Mouse (Mus musculus) midbrain, embryonic 16.5 days (tissue): Measurements from ENCODE around the gene Immt. TPM values are rescaled to one million over a fixed set of nuclear protein-coding genes. Genes with fewer than 3 reads are reported as not detected.

Experiments
- ATAC-seq: fragments of 200-750 bp; cut with Nextera tagmentation; 2 replicates; pipeline ENCODE4 v1.8.0; 2017; ENCODE audit warnings: moderate TSS enrichment
- H3K27ac ChIP-seq: fragments of 300-500 bp; sonication (generic); 2 replicates; pipeline ENCODE4 v1.5.1; 2014; ENCODE audit warnings: mild to moderate bottlenecking, low read length, mixed read lengths
- H3K27me3 ChIP-seq: fragments of 300-500 bp; sonication (generic); 2 replicates; pipeline ENCODE4 v1.6.1; 2014; ENCODE audit warnings: low read depth, low read length, mixed read lengths; ENCODE audit not compliant: control insufficient read depth, insufficient read depth
- H3K36me3 ChIP-seq: fragments of 300-500 bp; sonication (generic); 2 replicates; pipeline ENCODE4 v1.6.1; 2014; ENCODE audit warnings: mild to moderate bottlenecking, low read length, moderate library complexity, mixed read lengths; ENCODE audit not compliant: control insufficient read depth, insufficient read depth
- H3K4me1 ChIP-seq: fragments of 300-500 bp; sonication (generic); 2 replicates; pipeline ENCODE4 v1.6.1; 2014; ENCODE audit warnings: mild to moderate bottlenecking, low read length, mixed read lengths; ENCODE audit not compliant: control insufficient read depth, insufficient read depth
- H3K4me2 ChIP-seq: fragments of 300-500 bp; sonication (generic); 2 replicates; pipeline ENCODE4 v1.6.1; 2014; ENCODE audit warnings: mild to moderate bottlenecking, low read length, mixed read lengths
- H3K4me3 ChIP-seq: fragments of 300-500 bp; sonication (generic); 2 replicates; pipeline ENCODE4 v1.5.1; 2014; ENCODE audit warnings: low read depth, mild to moderate bottlenecking, low read length, moderate library complexity, mixed read lengths
- H3K9ac ChIP-seq: fragments of 300-500 bp; sonication (generic); 2 replicates; pipeline ENCODE4 v1.6.1; 2014; ENCODE audit warnings: low read depth, low read length, mixed read lengths
- H3K9me3 ChIP-seq: fragments of 300-500 bp; sonication (generic); replicated peaks from 2 replicates; pipeline ENCODE4 v1.6.1; 2014; ENCODE audit warnings: mild to moderate bottlenecking, low read length, mixed read lengths; ENCODE audit not compliant: control insufficient read depth, poor library complexity, severe bottlenecking
- WGBS: fragments of 180-500 bp; shearing (Covaris S2); extraction: QIAGEN DNeasy Blood & Tissue Kit; methylation state at CpG from one replicate; pipeline ENCODE4 v1.1.7; 2014; 5-methylcytosine and 5-hydroxymethylcytosine counted together
- polyA plus RNA-seq: library from polyadenylated mRNA; unstranded; fragments of >200 nt; fragmentation: Nextera tagmentation; extraction: Ambion mirVana; gene quantifications from 2 replicates; pipeline ENCODE4 v1.2.1, GENCODE M21; 2015

Immt gene
- polyA plus RNA-seq, 1 experiment from 2014 or later, result 149 TPM

DNA sequence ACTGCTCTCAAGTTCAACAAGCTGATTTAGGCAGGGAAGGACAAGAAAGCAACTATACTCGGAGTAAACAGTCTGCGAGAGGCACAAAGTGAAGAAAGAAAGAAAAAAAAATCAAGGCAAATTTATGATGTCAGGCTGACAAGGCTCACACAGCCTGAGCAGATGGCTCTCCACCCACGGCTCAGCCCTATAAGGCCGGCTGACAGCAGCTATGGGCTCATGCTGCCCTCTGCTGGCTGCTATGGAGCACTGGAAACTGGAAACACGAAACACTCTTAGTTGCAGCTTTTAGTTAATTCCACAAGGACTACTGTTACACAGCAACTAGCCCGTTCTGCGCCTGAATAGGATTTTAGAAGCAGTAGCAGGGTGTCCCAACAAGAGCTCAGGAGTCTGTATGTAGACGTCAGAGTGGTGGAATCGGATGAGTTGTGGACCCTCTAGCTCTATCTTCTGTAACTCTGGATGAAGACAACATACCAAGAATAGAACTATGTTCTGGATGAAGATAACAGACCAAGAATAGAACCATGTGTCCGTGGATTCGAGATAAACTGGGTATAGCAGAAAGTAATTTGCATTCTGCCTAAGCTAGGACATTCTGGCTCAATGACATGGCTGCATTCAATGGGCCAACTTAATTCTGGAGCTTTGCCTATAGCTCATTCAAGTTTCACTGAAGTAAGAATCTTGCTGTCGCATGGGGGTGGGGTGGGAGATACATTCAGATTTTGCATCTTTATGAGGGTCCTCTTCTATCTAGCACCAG lies 26.9 kb upstream of the Immt start:
- 26% methylated on average over 12 of the region's 12 CpGs for WGBS
- H3K27ac ChIP-seq, result no peak overlapping the region
- peak; percentile 88 for ATAC-seq

GRCm38 (mm10) chr6:71806713-71807112 lies 24.4 kb upstream of the Immt start:
- no peak for ATAC-seq
- Histone ChIP-seq H3K27me3 (no peaks in the 10 kb centered on the region), H3K9me3 (no peaks in the 10 kb centered on the region), H3K36me3 (peaks cover 15% of the 10 kb centered on the region), H3K27ac (no peak overlapping the region), H3K4me2 (no peak overlapping the region), H3K4me1 (no peaks in the 10 kb centered on the region), H3K4me3 (no peak overlapping the region), H3K9ac (no peak overlapping the region)
- WGBS, result 86% methylated on average over 1 of the region's 1 CpGs

More for the DNA sequence above, 26.9 kb upstream of the Immt start:
- H3K4me3 ChIP-seq, result no peak overlapping the region
- no peaks in the 10 kb centered on the region for H3K27me3 ChIP-seq
- H3K9ac ChIP-seq, result no peak overlapping the region
- H3K4me2 ChIP-seq, result no peak overlapping the region
- H3K9me3 ChIP-seq, result no peaks in the 10 kb centered on the region
- H3K4me1 ChIP-seq, result no peaks in the 10 kb centered on the region
- peaks cover 10% of the 10 kb centered on the region; the same call in 1 of the 2 replicates for H3K36me3 ChIP-seq

DNA sequence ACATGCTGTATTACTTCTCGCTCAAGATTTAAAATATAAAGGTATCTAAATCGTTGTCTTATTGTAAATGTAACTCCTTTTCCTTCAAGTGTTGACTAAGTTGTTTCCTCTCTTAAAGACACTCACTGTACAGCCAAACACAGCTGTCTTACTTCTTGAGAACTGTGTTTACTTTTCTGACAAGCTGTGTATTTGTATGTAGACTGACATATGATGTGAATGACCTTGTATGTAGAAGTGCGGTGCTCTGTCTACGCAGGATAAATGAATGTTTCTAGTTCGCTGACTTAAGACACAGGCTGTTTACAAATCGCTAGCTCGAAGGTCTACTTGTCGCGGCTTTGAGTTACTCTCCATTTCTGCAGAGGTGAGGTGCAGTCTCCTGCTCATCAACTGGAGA lies 21.2 kb upstream of the Immt start:
- Histone ChIP-seq H3K27me3 (no peaks in the 10 kb centered on the region), H3K9ac (no peak overlapping the region), H3K9me3 (no peaks in the 10 kb centered on the region), H3K4me3 (no peak overlapping the region), H3K27ac (no peak overlapping the region), H3K4me2 (no peak overlapping the region), H3K4me1 (no peaks in the 10 kb centered on the region), H3K36me3 (peaks cover 19% of the 10 kb centered on the region)
- WGBS, result 97% methylated on average over 9 of the region's 9 CpGs
- no peak for ATAC-seq

DNA sequence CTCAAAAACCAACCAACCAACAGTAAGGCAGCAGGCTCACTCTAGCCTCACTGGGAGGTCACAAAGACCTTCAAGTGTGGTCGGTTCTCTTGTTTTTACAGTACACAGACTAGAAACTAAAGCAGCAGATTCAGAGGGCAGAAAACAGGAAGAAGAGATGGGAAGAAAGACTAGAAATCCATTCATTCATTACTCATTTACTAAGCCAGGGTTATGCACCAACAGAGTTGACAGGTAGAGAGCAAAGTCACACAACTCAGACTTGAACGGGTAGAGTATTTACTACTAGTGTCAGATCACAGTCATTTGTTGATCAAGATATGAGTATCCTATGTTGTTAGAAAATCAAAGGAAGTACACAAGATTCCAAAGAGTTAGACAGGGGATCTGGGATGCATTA lies 18.3 kb upstream of the Immt start:
- Histone ChIP-seq H3K36me3 (peaks cover 35% of the 10 kb centered on the region), H3K4me3 (no peak overlapping the region), H3K27me3 (no peaks in the 10 kb centered on the region), H3K4me2 (no peak overlapping the region), H3K4me1 (no peaks in the 10 kb centered on the region), H3K27ac (no peak overlapping the region), H3K9ac (no peak overlapping the region), H3K9me3 (no peaks in the 10 kb centered on the region)
- ATAC-seq, result no peak
- WGBS, result 92% methylated on average over 2 of the region's 2 CpGs

DNA sequence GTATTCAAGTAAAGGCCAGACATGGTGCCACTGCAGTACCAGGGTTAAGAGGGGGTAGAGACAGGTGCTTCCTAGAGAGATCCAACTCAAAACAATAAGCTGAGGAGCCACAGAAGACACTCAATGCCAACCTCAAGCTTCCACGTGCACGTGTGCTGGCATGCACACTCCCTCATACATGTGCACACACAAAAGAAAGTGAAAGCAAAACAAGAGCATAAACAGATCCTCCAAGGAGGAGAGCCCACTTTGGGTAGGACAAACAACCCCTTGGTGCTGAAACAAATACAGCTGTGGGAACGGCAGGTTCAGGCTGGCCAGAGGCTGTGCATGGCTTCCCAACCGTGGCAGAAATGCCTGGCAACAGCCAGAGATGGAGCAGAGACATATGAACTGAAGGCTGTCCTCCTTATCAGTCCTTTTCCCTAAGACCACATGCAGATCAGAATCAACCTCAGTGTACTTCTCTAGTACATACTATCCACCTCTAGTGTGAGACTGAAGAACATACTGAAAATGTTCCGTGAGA lies 11.3 kb upstream of the Immt start:
- Histone ChIP-seq H3K4me1 (peaks cover 12% of the 10 kb centered on the region), H3K27ac (no peak overlapping the region), H3K36me3 (peaks cover 23% of the 10 kb centered on the region), H3K4me2 (no peak overlapping the region), H3K4me3 (no peak overlapping the region), H3K27me3 (no peaks in the 10 kb centered on the region), H3K9ac (no peak overlapping the region), H3K9me3 (no peaks in the 10 kb centered on the region)
- WGBS, result 82% methylated on average over 5 of the region's 5 CpGs
- ATAC-seq, result no peak

DNA sequence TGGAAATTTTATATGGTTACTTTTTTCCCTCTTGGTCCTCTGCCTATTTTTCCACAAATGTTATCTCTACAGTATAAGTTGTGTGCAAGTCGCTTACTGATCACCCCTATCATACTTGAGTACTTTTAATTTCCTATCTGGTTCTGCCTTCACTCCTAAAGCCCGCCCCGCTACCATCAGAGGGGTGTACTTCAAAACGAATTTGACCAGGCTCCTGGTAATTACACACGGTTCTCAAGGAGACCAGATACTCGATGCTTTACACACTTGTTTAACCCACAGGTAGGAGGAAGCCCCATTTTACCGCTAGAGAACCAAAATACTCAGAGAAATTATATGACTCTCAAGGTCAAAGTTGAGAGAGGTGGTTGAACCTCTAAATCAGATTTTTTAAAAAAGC lies 8.0 kb upstream of the Immt start:
- peaks cover 12% of the 10 kb centered on the region for H3K4me1 ChIP-seq
- H3K9ac ChIP-seq, result peak overlapping the region; percentile 69
- peak; percentile 73 for ATAC-seq
- H3K4me3 ChIP-seq, result peak overlapping the region; percentile 55
- peak overlapping the region; percentile 55; the same call in 1 of the 2 replicates for H3K27ac ChIP-seq
- H3K36me3 ChIP-seq, result peaks cover 5% of the 10 kb centered on the region
- 1% methylated on average over 7 of the region's 7 CpGs for WGBS
- H3K9me3 ChIP-seq, result no peaks in the 10 kb centered on the region
- peak overlapping the region; percentile 75 for H3K4me2 ChIP-seq
- H3K27me3 ChIP-seq, result no peaks in the 10 kb centered on the region

DNA sequence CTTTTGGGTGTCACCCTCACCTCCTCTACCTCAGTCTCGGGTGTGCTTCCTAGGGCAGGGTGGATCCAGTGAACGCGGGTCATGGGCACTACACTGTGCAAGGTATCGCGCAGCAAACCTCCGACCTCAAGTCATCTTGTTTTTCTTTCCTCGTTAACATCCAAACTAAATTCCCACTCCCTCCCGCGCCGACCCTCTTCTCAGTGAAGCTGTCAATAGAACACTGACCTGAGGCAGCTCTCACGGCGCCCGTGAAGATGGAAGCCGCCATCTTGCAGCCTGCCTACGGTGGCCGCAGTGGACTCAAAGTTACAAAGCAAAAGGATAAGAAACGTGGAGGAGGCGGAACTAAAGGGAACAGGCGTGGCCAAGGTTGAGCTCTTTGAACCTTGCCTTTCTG lies 7.6 kb upstream of the Immt start:
- peak; percentile 94 for ATAC-seq
- Histone ChIP-seq H3K27ac (peak overlapping the region; percentile 55; the same call in 1 of the 2 replicates), H3K4me3 (peak overlapping the region; percentile 55), H3K36me3 (peaks cover under 1% of the 10 kb centered on the region; the same call in 1 of the 2 replicates), H3K9ac (peak overlapping the region; percentile 69), H3K27me3 (no peaks in the 10 kb centered on the region), H3K4me2 (peak overlapping the region; percentile 75), H3K4me1 (peaks cover 12% of the 10 kb centered on the region), H3K9me3 (no peaks in the 10 kb centered on the region)
- under 1% methylated on average over 19 of the region's 19 CpGs for WGBS

GRCm38 (mm10) chr6:71823961-71824360 lies 7.2 kb upstream of the Immt start:
- Histone ChIP-seq H3K36me3 (no peaks in the 10 kb centered on the region), H3K27ac (no peak overlapping the region), H3K4me1 (peaks cover 12% of the 10 kb centered on the region), H3K9ac (no peak overlapping the region), H3K27me3 (no peaks in the 10 kb centered on the region), H3K4me3 (peak overlapping the region; percentile 55), H3K4me2 (peak overlapping the region; percentile 75), H3K9me3 (no peaks in the 10 kb centered on the region)
- WGBS, result 34% methylated on average over 3 of the region's 3 CpGs
- ATAC-seq, result 0 out of 2 replicates have a peak, but pooled peaks have one; percentile 6

DNA sequence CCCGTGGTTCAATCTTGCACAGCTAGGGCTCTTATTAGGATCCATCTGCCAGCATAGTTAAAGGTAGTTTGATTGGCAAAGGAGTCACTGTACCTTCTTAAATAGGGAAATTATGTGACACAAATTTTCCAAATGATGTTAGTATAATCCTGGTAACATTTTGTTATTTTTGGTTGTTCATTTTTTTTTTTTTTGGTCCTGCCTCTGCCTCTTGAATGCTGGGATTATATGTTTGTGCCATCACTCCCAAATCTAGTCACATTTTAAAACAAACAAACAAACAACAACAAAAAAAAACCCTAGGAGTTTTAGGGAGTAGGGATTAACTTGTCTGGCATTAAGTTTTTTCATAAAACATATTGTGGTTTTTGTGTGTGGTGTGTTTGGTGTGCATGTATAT lies 4.3 kb upstream of the Immt start, which contains the start of gene Mrpl35:
Gene Mrpl35 (minus strand): TSS at position 101 of the 400 bp plus-strand sequence.
- Histone ChIP-seq H3K36me3 (no peaks in the 10 kb centered on the region), H3K4me1 (peaks cover 15% of the 10 kb centered on the region), H3K4me3 (no peak within 1 kb of the TSS), H3K27ac (no peak within 1 kb of the TSS), H3K9me3 (no peaks in the 10 kb centered on the region), H3K27me3 (no peaks in the 10 kb centered on the region), H3K4me2 (no peak within 1 kb of the TSS), H3K9ac (no peak within 1 kb of the TSS)
- 38% methylated on average over 1 of the region's 1 CpGs for WGBS
- no peak for ATAC-seq
